Mouse (Mus musculus): Measurements from ENCODE around the gene Mrpl42. TPM values are rescaled to one million over a fixed set of nuclear protein-coding genes. Genes with fewer than 3 reads are reported as not detected.

The Mrpl42 gene
- polyA plus RNA-seq, 1 experiment = 80.6 TPM

DNA sequence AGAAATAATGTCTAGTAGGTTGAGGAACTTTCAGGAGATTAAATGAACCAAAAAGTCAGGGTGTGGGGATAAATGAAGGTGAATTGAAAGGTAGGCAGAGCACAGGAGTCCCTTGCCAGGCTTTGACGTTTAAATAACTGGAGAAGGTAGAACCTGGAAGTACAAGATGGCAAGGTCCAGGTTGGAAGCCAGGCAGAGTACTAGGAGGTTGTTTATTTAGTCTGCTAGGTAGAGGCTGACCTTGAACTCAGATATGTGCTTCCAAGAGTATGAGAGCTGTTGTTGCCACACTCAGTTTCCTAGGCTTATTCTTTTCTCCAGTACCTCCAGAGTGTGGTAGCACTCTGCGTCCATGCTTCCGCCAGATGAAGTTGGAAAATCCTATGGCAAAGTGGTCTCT is 38.1 kb upstream of the Mrpl42 start:
- Histone ChIP-seq H3K4me1 (ENCODE audit: control insufficient read depth, insufficient read depth, low read length) (no peaks in the 10 kb centered on the region), H3K4me3 (replicated peaks; ENCODE audit: extremely low read depth, low read depth, low read length) (no peak overlapping the region)
- TF ChIP-seq POLR2A (IDR thresholded peaks at IDR 0.05; ENCODE audit: borderline replicate concordance, extremely low read depth, low read depth, low read length) (no peak), CTCF (IDR thresholded peaks at IDR 0.05; ENCODE audit: insufficient read depth, low read length) (no peak)
- DNase-seq = no peak
- WGBS = 81% methylated on average over 3 of the region's 3 CpGs

DNA sequence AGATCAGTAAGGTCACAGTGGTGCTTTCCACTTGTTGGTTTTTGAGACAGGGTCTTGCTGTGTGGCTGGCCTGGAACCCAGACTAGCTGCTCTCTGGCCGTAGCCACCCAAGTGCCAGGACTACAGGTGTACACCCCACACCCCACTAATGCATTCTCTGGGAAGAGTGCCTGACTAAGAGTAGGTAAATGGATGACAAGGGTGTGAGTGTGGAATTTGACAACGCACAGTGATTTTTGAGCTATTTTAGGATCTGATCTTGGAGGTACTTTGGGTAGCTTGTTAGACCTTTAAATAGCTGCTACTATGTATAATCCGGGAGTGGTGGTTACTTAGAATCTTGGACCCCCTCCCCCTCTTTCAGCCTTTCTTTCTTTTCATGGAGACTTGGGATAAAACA is 37.5 kb upstream of the Mrpl42 start:
- no peaks in the 10 kb centered on the region for H3K4me1 ChIP-seq (ENCODE audit: control insufficient read depth, insufficient read depth, low read length)

DNA sequence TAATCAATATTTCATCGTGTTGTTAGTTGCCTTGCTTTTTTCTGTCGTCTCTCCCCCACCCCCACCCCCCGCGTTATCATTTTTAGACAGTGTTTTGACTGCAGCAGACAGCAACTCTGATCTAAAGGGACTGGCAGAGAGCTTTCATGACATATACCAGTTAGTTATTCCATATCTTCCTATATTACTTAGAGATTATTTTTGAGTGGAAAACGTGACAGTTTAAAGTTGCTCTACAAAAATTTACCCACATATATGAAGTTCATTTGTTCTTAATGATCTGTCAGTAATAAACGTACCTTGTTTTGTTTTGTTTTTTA is 34.4 kb upstream of the Mrpl42 start:
- no peak overlapping the region for H3K4me3 ChIP-seq (replicated peaks; ENCODE audit: extremely low read depth, low read depth, low read length)
- no peak for TF ChIP-seq POLR2A (IDR thresholded peaks at IDR 0.05; ENCODE audit: borderline replicate concordance, extremely low read depth, low read depth, low read length)
- no peak for TF ChIP-seq CTCF (IDR thresholded peaks at IDR 0.05; ENCODE audit: insufficient read depth, low read length)
- peaks cover 5% of the 10 kb centered on the region; the same call in 1 of the 2 replicates for H3K4me1 ChIP-seq (ENCODE audit: control insufficient read depth, insufficient read depth, low read length)
- no peak for DNase-seq
- WGBS = 75% methylated on average over 6 of the region's 6 CpGs

More for the DNA sequence above, 37.5 kb upstream of the Mrpl42 start:
- H3K4me3 ChIP-seq (replicated peaks; ENCODE audit: extremely low read depth, low read depth, low read length) = no peak overlapping the region
- no peak for DNase-seq
- WGBS = 59% methylated on average over 3 of the region's 3 CpGs
- TF ChIP-seq POLR2A (IDR thresholded peaks at IDR 0.05; ENCODE audit: borderline replicate concordance, extremely low read depth, low read depth, low read length) = no peak
- no peak for TF ChIP-seq CTCF (IDR thresholded peaks at IDR 0.05; ENCODE audit: insufficient read depth, low read length)

DNA sequence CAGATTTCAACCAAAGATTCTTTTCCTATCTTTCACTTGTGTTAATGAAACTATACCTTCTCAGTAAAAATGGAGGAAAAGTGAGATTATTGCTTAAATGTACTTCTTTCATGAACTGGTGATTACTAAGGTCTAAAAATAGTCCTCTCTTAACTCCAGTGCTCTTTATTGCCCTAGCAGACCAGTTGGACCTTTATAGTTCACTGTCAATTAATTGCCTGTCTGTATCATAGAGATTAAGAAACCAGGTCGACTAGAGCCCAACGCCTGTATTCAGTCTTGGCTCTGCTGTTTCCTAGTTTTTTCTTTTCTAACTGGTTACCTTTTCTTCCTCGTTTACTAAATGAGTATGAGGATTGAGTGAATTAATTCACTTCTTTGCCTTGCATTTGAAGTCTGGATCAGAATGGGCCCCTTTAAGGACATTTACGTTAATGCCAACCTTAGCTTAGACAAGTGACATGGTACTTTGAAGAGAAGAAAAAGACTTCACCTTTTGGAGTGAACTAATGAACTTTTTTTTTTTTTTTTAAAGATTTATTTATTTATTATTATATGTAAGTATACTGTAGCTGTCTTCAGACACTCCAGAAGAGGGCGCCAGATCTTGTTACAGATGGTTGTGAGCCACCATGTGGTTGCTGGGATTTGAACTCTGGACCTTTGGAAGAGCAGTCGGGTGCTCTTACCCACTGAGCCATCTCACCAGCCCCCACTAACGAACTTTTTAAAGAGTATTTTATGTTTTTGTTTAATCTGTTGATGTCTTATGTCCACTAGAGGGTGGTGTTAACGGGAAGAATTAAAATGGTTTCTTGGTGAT is 33.9 kb upstream of the Mrpl42 start:
- H3K4me1 ChIP-seq (ENCODE audit: control insufficient read depth, insufficient read depth, low read length) = peaks cover 5% of the 10 kb centered on the region
- H3K4me3 ChIP-seq (replicated peaks; ENCODE audit: extremely low read depth, low read depth, low read length) = no peak overlapping the region
- whole genome bisulfite sequencing = 88% methylated on average over 8 of the region's 8 CpGs
- DNase-seq = no peak
- no peak for TF ChIP-seq CTCF (IDR thresholded peaks at IDR 0.05; ENCODE audit: insufficient read depth, low read length)
- TF ChIP-seq POLR2A (IDR thresholded peaks at IDR 0.05; ENCODE audit: borderline replicate concordance, extremely low read depth, low read depth, low read length) = no peak

DNA sequence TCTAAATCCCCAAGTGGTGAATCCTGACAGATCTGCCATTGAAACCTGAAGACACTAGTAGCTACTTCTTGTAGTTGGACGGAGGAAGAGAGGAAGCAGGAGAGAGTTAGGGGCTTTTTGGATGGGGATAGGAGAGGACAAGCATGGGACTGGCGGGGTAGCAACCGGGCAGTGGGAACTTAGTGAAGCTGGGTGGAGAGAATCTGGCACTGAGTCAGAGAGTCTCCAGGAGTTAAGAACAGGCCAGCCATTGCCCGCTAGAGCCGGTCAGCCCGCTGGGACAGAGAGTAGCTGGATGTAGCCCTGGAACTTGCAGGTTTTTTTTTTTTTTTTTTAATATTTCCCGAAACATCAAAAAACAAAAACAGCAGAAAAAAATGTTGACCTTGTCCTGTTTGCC is 31.6 kb upstream of the Mrpl42 start:
- no peak overlapping the region for H3K4me3 ChIP-seq (replicated peaks; ENCODE audit: extremely low read depth, low read depth, low read length)
- TF ChIP-seq POLR2A (IDR thresholded peaks at IDR 0.05; ENCODE audit: borderline replicate concordance, extremely low read depth, low read depth, low read length) (no peak), CTCF (IDR thresholded peaks at IDR 0.05; ENCODE audit: insufficient read depth, low read length) (no peak)
- WGBS = 60% methylated on average over 7 of the region's 7 CpGs
- H3K4me1 ChIP-seq (ENCODE audit: control insufficient read depth, insufficient read depth, low read length) = peaks cover 15% of the 10 kb centered on the region
- DNase-seq = no peak

DNA sequence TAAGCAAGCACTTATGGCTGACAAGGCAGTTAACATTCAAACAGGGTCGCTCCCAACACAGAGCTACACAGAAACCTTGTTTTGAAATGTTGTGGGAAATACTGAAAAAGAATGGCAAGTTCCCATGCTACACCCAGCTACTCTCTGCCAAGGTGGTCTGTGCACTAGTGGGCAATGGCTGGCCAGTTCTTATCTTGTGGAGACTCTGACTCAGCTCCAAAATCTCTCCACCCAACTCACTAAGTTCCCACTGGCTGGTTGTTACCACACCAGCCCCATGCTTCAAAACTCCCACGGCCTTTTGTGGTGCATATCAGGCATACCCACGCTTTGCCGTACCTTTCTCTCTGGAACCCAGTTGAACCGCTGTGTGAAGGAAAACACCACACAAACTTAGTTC is 31.2 kb upstream of the Mrpl42 start:
- DNase-seq = no peak
- 82% methylated on average over 5 of the region's 5 CpGs for WGBS
- Histone ChIP-seq H3K4me3 (replicated peaks; ENCODE audit: extremely low read depth, low read depth, low read length) (no peak overlapping the region), H3K4me1 (ENCODE audit: control insufficient read depth, insufficient read depth, low read length) (peaks cover 16% of the 10 kb centered on the region)
- TF ChIP-seq POLR2A (IDR thresholded peaks at IDR 0.05; ENCODE audit: borderline replicate concordance, extremely low read depth, low read depth, low read length) = no peak
- TF ChIP-seq CTCF (IDR thresholded peaks at IDR 0.05; ENCODE audit: insufficient read depth, low read length) = no peak

DNA sequence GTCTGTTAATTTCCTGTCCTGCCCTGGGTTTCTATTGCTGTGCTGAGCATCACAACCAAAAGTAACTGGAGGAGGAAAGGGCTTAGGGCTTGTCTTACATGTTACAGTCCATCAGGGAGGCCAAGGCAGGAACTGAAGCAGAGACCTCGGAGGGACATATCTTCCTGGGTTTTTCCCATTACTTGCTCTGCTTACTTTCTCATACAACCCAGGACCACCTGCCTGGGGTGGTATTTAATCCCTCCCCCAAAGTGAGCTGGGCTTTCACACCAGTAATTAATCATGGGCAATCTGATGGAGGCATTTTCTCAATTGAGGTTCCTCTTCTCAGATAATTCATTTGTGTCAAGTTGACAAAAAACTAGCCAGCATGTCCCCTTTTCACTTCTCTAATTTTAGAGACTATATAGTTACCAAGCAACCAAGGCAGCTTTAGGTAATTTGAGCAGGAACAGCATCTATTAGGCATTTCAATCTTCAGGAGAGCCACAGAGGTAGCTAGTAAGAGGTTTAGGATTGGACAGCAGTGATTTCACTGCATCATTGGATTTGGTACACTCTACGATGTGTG is 28.9 kb upstream of the Mrpl42 start:
- WGBS = 68% methylated on average over 2 of the region's 2 CpGs
- H3K4me3 ChIP-seq (replicated peaks; ENCODE audit: extremely low read depth, low read depth, low read length) = no peak overlapping the region
- peaks cover 26% of the 10 kb centered on the region for H3K4me1 ChIP-seq (ENCODE audit: control insufficient read depth, insufficient read depth, low read length)
- TF ChIP-seq CTCF (IDR thresholded peaks at IDR 0.05; ENCODE audit: insufficient read depth, low read length) (no peak), POLR2A (IDR thresholded peaks at IDR 0.05; ENCODE audit: borderline replicate concordance, extremely low read depth, low read depth, low read length) (no peak)
- DNase-seq = no peak

DNA sequence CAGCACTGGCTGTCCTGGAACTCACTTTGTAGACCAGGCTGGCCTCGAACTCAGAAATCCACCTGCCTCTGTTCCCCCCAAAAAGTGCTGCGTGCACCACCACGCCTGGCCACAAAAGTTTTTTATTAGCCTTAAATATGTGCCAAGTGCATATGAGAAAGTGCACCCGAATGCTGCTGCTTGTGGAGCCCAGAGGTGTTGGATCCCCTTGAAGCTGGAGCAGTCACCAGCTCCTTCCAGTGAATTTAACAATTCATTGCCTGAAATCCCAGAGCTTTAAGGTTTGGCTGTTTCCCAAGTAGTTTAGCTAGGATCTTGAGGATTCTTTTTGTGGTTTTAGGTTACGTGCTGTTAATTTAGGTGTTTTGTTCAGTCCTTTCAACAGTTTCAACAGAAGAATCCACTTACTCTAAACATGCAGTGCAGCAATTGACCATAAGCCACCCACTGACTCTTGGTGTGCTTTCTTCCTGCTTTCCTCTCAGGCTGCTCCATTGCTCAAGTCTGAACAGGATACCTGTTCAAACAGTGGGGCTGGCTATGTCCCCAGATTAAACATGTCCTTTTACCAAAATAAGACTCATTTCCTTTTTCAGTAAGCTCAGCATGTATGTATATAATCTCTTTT is 24.9 kb upstream of the Mrpl42 start:
- Histone ChIP-seq H3K4me3 (replicated peaks; ENCODE audit: extremely low read depth, low read depth, low read length) (no peak overlapping the region), H3K4me1 (ENCODE audit: control insufficient read depth, insufficient read depth, low read length) (peaks cover 23% of the 10 kb centered on the region)
- TF ChIP-seq POLR2A (IDR thresholded peaks at IDR 0.05; ENCODE audit: borderline replicate concordance, extremely low read depth, low read depth, low read length) = no peak
- no peak for TF ChIP-seq CTCF (IDR thresholded peaks at IDR 0.05; ENCODE audit: insufficient read depth, low read length)
- WGBS = 71% methylated on average over 5 of the region's 5 CpGs
- no peak for DNase-seq

DNA sequence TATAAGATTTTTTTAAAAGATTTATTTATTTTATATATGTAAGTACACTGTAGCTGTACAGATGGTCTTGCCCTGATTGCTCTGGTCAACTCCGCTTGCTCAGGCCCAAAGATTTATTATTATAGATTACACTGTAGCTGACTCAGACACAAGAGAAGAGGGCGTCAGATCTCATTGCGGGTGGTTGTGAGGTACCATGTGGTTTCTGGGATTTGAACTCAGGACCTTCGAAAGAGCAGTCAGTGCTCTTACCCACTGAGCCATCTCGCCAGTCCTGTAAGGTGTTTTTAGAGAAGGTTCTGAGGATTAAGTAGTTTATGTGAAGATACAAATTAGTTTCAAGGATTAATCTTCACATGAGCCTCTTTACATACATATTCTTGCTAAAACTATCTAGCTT is 24.1 kb upstream of the Mrpl42 start:
- WGBS = 90% methylated on average over 5 of the region's 5 CpGs

More for the DNA sequence above, 24.1 kb upstream of the Mrpl42 start:
- H3K4me1 ChIP-seq (ENCODE audit: control insufficient read depth, insufficient read depth, low read length) = peaks cover 20% of the 10 kb centered on the region
- no peak overlapping the region for H3K4me3 ChIP-seq (replicated peaks; ENCODE audit: extremely low read depth, low read depth, low read length)
- TF ChIP-seq CTCF (IDR thresholded peaks at IDR 0.05; ENCODE audit: insufficient read depth, low read length) (no peak), POLR2A (IDR thresholded peaks at IDR 0.05; ENCODE audit: borderline replicate concordance, extremely low read depth, low read depth, low read length) (no peak)
- no peak for DNase-seq
